Mouse (Mus musculus): ENCODE measurements around the gene 1700125H20Rik.
"Not testable (repeated sequence)": the region's sequence is repeated elsewhere in the genome, so short reads cannot be mapped to it uniquely, and the experiment has no call there.

The 1700125H20Rik gene

DNA sequence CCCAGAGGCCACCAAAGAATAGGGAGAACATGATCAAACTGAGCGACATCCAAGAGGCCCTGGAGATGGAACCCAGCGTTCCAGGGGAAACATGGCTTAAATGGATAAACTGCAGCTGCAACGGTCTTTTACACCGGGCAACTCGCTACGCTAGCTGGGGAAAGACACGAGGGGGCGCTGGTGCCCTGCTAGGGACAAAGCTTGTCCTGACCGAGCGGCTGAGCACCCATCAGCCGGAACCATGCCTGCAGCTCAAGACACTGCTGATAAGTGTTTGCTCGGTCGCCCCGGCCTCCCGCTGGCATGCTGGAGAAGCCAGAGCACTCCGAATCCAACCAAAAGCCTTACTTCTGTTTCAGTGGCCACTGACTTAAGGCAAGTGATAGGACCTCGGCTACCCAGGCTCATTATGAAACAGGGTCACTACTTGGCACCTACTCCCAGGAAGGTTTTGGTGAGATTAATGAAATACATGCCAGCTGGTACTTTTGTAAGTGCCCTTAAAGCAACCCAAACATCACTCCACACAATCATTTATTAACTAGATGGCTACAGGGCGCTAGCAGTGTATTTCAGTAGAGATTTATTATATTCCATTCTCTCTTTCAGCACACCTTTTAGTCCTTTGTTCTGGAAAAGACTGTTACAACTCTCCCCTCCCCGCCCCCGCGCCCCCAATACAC lies at the start of gene 1700125H20Rik:
TSS of gene 1700125H20Rik (plus strand) at position 347 of the 683 bp plus-strand sequence.
- DNase-seq (ENCODE audit: low read depth, low spot score): peak; percentile 80

- no peak for DNase-seq (ENCODE audit: low read depth, low spot score)
These were observed 48.1 kb upstream of the 1700125H20Rik start for GRCm38 (mm10) chr11:85122073-85122472.

DNA sequence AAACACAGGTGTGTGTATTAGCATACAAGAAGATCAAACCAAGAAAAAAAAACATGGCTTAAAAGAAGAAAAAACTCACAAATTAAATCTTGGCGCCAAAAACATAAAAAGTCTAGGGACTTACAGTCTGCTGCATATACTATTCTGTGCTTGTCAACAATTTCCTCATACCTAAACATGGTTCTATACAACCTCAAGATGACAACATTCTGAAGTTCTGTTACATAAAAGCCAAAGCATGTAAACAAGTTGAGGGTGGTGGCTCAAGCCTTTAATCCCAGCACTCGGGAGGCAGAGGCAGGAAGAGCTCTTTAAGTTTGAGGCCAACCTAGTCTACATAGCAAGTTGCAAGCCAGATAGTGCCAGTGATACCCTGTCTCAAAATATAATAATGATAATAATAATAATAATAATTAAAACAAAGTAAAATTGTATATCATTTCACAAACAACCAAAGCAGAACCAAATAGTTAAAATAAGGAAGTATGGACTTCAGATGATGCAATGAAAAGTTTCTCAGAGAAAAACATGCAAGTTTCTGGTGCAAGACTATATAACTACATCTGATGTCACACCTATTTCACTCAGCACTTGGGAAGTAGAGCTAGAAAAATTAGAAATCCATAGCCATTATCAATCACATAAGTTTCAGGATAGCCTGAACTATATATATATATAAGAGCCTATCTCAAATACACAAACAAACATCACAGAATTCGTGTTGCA lies 46.8 kb upstream of the 1700125H20Rik start:
- DNase-seq (ENCODE audit: low read depth, low spot score): no peak

DNA sequence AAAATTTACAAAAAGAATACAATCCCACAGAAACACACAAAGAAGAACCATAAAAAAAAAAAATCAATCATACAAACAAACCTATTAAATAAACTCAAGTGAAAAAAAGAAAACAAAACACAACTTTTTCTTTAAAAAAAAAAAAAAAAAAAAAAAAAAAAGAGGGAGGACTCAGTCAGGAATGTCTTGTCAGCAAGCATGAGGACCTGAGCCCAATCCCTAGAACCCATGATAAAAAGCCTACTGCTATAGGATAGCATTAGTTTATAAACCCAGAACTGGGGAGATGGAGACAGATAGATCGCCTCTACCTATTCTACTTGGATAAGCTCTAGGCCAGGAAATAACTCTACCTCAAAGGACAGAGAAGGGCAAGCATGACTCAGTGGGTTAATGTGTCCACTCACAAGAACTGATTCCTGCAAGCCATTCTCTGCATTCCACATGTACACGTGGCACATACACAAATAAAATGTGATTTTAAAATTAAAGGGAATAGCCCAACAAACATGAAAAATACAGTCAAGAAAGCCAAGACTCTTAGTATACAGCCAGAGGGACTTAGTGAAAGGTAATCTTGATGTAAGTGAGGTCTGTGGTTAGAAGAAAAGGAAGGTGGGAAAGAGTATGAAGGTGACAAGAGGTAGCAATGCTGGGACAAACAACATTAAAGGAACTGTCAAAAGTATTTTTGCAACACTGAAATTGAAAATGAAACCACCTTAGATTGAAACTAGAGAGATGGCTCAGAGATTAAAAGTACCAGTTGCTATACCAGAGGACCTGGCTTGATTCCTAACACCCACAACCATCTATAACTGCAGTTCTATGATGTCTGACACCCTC lies 43.7 kb upstream of the 1700125H20Rik start:
- DNase-seq (ENCODE audit: low read depth, low spot score): no peak

GRCm38 (mm10) chr11:85128883-85129282 lies 41.3 kb upstream of the 1700125H20Rik start:
- DNase-seq (ENCODE audit: low read depth, low spot score): no peak

- DNase-seq (ENCODE audit: low read depth, low spot score): no peak
These were observed 38.7 kb upstream of the 1700125H20Rik start for GRCm38 (mm10) chr11:85131542-85131941.

- DNase-seq (ENCODE audit: low read depth, low spot score): no peak
These were observed 31.3 kb upstream of the 1700125H20Rik start for GRCm38 (mm10) chr11:85138776-85139474.

DNA sequence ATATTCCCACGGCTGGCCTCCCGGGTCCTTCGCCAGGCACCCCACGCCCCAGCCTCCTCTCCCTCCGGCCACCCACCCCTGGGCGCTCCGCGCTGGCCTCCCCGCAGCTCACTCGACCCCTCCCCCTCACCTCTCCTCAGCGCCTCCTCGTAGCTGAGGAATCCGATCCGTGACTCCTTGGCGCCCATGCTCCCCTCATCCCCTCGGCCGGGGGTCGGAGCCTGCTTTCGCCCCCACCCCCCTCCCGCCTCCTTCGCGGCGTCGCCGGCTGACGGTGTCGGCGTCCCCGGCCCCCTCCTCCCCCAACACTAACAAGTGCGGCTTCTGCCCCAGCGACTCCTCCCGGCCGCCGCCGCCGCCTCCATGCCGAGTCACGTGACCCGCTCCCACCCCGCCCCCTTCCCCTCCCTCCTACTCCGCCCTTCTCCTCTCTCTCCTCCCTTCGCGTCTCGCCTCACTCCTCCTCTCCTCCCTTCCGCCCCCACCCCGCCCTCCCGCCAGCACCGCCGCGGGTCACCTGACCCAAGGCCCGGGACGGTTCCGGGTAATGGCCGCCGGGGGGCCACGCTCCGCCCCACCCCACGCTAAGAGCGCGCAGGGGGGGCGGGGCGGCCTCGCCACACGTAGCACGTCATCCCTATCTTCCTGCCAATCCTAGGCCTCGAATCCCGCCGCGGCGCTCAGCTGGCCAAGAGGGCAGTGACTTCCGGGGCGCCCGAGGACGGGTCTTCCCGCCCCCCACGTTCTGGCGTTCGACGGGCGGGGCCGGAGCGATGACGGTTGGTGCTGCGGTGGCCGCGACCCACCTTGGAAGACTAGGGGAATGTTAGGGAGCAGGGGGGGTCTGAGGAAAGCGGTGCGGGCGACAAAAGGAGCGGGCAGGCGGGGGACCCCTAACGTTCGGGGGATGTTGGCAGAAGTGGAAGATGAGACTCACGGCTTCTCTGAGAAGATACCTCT lies 30.3 kb upstream of the 1700125H20Rik start, which contains the start of gene Usp32:
TSS of gene Usp32 (minus strand) at position 581 of the 960 bp plus-strand sequence.
- peak; percentile 93 for DNase-seq (ENCODE audit: low read depth, low spot score)

DNA sequence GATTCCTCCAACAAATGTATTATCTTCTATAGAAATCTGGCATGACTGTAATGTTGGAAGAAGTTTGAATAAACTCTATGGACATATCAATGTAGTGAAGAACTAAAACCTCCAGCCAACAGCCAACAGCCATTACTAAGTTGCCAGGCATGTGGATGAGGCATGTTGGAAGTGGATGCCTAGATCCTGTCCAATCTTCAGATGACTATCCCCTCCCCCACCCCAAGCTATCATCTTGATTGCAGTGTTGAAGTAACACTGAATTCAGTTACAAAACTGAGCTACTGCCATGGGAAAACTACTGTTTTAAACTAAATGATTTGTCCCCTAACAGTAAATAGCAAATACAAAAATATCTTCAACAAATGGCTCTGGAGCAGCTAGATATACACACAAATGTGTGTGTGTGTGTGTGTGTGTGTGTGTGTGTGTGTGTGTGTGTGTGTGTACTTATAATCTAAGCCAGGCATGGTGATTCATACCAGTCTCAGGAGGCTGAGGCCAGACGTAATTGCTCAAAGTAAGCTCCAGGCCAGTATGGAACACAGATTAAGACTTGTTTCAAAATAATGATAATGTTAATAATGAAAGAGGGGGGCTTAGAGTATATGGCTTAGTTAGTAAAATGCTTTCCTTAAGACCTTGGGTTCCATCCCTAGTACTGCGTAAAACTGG lies 17.8 kb upstream of the 1700125H20Rik start:
- no peak for DNase-seq (ENCODE audit: low read depth, low spot score)

DNA sequence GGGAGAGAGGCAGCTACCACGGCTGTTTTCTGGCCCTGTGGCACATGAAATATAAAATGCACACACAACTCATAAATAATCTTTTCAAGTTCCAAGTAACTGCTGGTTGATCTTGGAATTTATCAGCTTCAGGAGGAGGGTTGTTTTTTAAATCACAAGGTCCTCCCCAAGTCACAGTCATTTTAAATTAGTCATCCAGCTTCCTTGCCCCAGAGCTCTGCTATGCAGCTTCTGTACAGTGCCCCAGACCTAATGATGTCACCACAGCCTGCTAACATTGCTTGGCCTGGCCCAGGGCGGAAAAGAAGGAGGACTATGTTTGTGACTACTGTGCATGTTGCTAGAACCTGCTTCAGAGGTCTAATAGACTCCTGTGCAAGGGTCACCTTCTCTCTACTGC lies 12.9 kb upstream of the 1700125H20Rik start:
- no peak for DNase-seq (ENCODE audit: low read depth, low spot score)

DNA sequence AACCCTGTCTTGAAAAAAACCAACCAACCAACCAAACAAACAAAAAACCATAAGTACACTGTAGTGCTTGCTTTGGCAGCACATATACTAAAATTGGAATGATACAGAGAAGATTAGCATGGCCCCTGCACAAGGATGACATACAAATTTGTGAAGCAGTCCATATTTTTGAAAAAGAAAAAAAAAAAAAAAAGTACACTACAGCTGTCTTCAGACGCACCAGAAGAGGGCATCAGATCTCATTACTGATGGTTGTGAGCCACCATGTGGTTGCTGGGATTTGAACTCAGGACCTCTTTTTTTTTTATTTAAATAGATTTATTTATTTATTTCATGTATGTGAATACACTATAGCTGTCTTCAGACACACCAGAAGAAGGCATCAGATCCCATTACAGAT lies 7.2 kb upstream of the 1700125H20Rik start:
- not testable (repeated sequence) for DNase-seq (ENCODE audit: low read depth, low spot score)

DNA sequence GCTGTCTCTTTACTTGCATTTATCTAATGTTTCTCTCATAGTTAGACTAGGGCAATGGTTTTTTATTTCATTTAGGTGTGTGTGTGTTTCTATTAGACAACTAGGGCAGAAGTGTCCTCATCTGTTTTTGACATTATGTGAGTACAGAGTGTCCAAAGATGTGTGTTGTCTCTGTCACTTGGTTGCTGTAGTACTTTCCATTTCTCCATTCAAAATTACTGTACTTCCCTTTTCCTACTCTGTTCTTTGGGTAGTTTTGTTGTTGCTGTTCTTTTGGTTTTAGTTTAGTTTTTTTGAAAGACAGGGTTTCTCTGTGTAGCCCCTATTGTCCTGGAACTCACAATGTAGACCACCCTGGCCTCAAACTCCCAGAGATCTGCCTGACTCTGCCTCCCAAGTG lies 5.8 kb upstream of the 1700125H20Rik start:
- no peak for DNase-seq (ENCODE audit: low read depth, low spot score)

GRCm38 (mm10) chr11:85167503-85167902 lies 2.7 kb upstream of the 1700125H20Rik start:
- DNase-seq (ENCODE audit: low read depth, low spot score): no peak

DNA sequence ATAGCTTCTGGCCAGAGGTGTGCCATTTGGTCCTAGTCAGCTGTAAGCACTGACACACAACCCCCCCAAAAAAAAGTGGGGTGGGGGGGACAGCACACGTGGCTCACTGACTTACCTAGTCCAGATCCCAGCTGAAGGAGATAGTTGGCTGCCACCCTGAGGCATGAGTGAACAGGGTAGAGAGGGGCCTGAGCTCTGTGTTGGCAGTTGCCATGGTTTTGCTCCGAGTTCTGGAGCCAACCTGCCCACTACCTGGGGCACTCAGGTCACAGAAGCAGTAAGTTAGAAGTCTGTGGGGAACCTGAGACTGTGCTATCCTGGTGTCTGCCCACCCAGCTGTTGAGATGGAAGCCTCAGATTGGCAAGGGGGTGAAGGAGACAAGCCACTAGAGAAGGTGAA lies 629 bp downstream of the 1700125H20Rik start:
- DNase-seq (ENCODE audit: low read depth, low spot score): no peak

- DNase-seq (ENCODE audit: low read depth, low spot score): no peak
These were observed 5.7 kb downstream of the 1700125H20Rik start for GRCm38 (mm10) chr11:85175941-85176340.

DNA sequence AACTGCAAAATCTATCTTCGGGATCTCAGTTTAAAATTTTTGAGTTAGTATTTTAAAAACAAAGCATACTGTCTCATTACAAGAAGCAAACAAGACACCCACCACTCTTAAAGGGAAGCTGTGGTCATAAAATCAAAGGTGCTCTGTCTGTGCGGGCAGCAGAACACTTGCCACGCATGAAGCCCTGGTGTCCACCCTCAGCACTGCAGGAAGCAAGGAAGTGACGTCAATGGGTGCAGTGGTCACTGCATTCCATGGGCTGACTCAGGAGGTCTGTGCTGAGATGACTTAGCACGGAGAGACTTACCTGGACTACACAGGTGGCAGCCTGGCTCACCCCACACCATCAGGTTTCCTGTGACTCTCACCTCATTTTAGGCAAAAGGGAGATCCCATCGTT lies 7.6 kb downstream of the 1700125H20Rik start:
- no peak for DNase-seq (ENCODE audit: low read depth, low spot score)

GRCm38 (mm10) chr11:85178413-85178812 lies 8.2 kb downstream of the 1700125H20Rik start:
- no peak for DNase-seq (ENCODE audit: low read depth, low spot score)

- peak; percentile 81 for DNase-seq (ENCODE audit: low read depth, low spot score)
These were observed 12.5 kb downstream of the 1700125H20Rik start for GRCm38 (mm10) chr11:85182617-85183283.

DNA sequence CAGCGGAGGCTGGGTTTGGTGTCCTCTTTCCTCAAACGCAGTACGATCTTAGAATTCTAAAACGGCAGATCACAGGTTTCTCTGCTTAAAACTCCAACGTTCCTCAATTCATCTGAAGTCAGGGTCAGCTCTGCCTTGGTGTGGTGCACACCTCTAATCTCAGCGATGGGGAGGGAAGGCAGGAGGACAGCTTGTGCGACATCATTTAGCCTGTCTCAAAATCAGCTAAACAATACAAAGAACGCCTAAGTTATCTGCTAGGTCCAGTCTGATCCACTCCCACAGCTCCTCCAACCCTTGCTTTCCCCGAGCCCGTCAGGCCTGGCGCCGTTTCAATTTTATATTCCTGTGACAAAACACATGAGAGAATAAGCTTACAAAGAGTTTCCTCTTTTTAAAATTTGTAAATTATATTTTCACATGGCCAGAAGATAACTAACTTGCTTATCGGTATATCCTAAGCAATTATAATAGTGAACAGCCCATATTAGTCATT lies 13.1 kb downstream of the 1700125H20Rik start:
- no peak for DNase-seq (ENCODE audit: low read depth, low spot score)

Measured in embryo, embryonic 11.5 days (tissue).